Mouse (Mus musculus): ENCODE results near the gene Vmn1r8. TPM values are rescaled to one million over a fixed set of nuclear protein-coding genes. Genes with fewer than 3 reads are reported as not detected.

Vmn1r8 gene
- total and polyA plus RNA-seq, 3 experiments: not detected

DNA sequence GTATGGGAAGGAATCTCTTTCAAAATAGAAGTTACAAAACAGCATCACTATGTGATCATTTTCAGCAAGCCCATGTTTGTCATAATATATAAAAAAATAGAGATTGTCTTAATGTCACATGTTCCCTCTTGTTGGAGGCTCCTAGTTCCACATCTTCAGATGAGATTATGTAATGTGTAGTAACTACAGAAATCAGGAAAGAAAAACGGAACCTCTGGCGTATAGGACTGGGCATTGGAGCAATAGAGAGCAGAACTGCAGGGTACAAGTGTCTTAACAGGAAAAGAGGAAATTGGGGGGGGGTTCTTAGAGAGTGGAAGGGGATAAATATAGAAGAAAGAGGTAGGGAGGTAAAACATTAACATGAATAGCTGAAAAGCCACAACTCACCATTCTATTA lies 2.6 kb downstream of the Vmn1r8 start:
- Histone ChIP-seq H3K4me1 (ENCODE audit: control insufficient read depth in 1 of 2, insufficient read depth in 2 of 2, low read length in 2 of 2) (no peaks in the 10 kb centered on the region), H3K27ac (ENCODE audit: control insufficient read depth, low read depth, low read length) (no peak overlapping the region), H3K9ac (ENCODE audit: control insufficient read depth, low read depth, low read length, poor library complexity, severe bottlenecking) (no peak overlapping the region), H3K4me3 (ENCODE audit: control insufficient read depth in 1 of 2, insufficient read depth in 1 of 2, low read depth in 2 of 2, low read length in 2 of 2) (no peak overlapping the region), H3K27me3 (ENCODE audit: control insufficient read depth in 1 of 2, insufficient read depth in 2 of 2, low read length in 2 of 2) (no peaks in the 10 kb centered on the region), H3K36me3 (ENCODE audit: control insufficient read depth in 1 of 2, insufficient read depth in 2 of 2, low read length in 2 of 2) (no peaks in the 10 kb centered on the region), H3K79me2 (ENCODE audit: control insufficient read depth, insufficient read depth, low read length, poor library complexity) (no peaks in the 10 kb centered on the region), H3K9me3 (replicated peaks; ENCODE audit: insufficient read depth, low read length) (no peaks in the 10 kb centered on the region)
- TF ChIP-seq TAL1 (IDR thresholded peaks at IDR 0.05; ENCODE audit: low read length) (no peak), TCF12 (IDR thresholded peaks at IDR 0.05; ENCODE audit: low read depth, low read length) (no peak), MYC (IDR thresholded peaks at IDR 0.05; ENCODE audit: low read depth, low read length) (no peak), ZKSCAN1 (IDR thresholded peaks at IDR 0.05; ENCODE audit: low read depth, low read length) (no peak), ZNF384 (IDR thresholded peaks at IDR 0.05; ENCODE audit: low read depth, low read length) (no peak), E2F4 (IDR thresholded peaks at IDR 0.05; ENCODE audit: borderline replicate concordance, low read depth, low read length) (no peak), EP300 (IDR thresholded peaks at IDR 0.05; ENCODE audit: low read depth in 1 of 2, low read length in 2 of 2) (no peak), JUND (IDR thresholded peaks at IDR 0.05; ENCODE audit: low read depth, low read length) (no peak), ELF1 (IDR thresholded peaks at IDR 0.05; ENCODE audit: low read depth, low read length) (no peak), RCOR1 (IDR thresholded peaks at IDR 0.05; ENCODE audit: low read depth, low read length) (no peak), USF2 (IDR thresholded peaks at IDR 0.05; ENCODE audit: borderline replicate concordance in 1 of 2, insufficient read depth in 1 of 2, low read depth in 1 of 2, low read length in 2 of 2) (no peak), POLR2AphosphoS5 (IDR thresholded peaks at IDR 0.05; ENCODE audit: borderline replicate concordance, low read depth, low read length) (no peak)
- no peak for DNase-seq (ENCODE audit: low read depth, low spot score)

GRCm38 (mm10) chr6:57063730-57064129 lies 31.6 kb downstream of the Vmn1r8 start:
- H3K27ac ChIP-seq (ENCODE audit: control insufficient read depth, low read depth, low read length): no peak overlapping the region
- H3K4me3 ChIP-seq (ENCODE audit: control insufficient read depth in 1 of 2, insufficient read depth in 1 of 2, low read depth in 2 of 2, low read length in 2 of 2): no peak overlapping the region
- no peaks in the 10 kb centered on the region for H3K9me3 ChIP-seq (replicated peaks; ENCODE audit: insufficient read depth, low read length)
- H3K36me3 ChIP-seq (ENCODE audit: control insufficient read depth in 1 of 2, insufficient read depth in 2 of 2, low read length in 2 of 2): no peaks in the 10 kb centered on the region
- no peaks in the 10 kb centered on the region for H3K4me1 ChIP-seq (ENCODE audit: control insufficient read depth in 1 of 2, insufficient read depth in 2 of 2, low read length in 2 of 2)
- DNase-seq (ENCODE audit: low read depth, low spot score): peak; percentile 31
- no peaks in the 10 kb centered on the region; a peak in 1 of 4 replicates for H3K27me3 ChIP-seq (ENCODE audit: control insufficient read depth in 1 of 2, insufficient read depth in 2 of 2, low read length in 2 of 2)
- H3K79me2 ChIP-seq (ENCODE audit: control insufficient read depth, insufficient read depth, low read length, poor library complexity): no peaks in the 10 kb centered on the region
- H3K9ac ChIP-seq (ENCODE audit: control insufficient read depth, low read depth, low read length, poor library complexity, severe bottlenecking): no peak overlapping the region
- TF ChIP-seq SMC3 (IDR thresholded peaks at IDR 0.05; ENCODE audit: low read depth, low read length) (peak; percentile 55), GATA1 (IDR thresholded peaks at IDR 0.05; ENCODE audit: low read depth, low read length) (no peak), CTCF (IDR thresholded peaks at IDR 0.05 in 2 of 3, conservative IDR thresholded peaks at IDR 0.05 in 1 of 3; ENCODE audit: control insufficient read depth in 1 of 3, insufficient read depth in 1 of 3, low read depth in 2 of 3, low read length in 3 of 3, poor library complexity in 1 of 3, severe bottlenecking in 1 of 3) (peak; percentile 11 to 43 (median 22); a peak in 3 of 6 replicates), ZC3H11A (IDR thresholded peaks at IDR 0.05; ENCODE audit: low read depth, low read length) (0 out of 2 replicates have a peak, but pooled peaks have one; percentile 23), RAD21 (IDR thresholded peaks at IDR 0.05; ENCODE audit: low read depth, low read length) (peak; percentile 46)

Data from MEL (cell line).